Mouse (Mus musculus) gastrocnemius, postnatal 10 days (tissue): ENCODE results near the gene Haus3. TPM values are rescaled to one million over a fixed set of nuclear protein-coding genes. Genes with fewer than 3 reads are reported as not detected.

Experiments used
- DNase-seq: peaks from one replicate; pipeline ENCODE4 v3.0.0; 2021; ENCODE audit warnings: mixed read lengths
- total RNA-seq, 2 experiments: library from RNA; stranded (reverse); gene quantifications; 2 replicates each; pipeline ENCODE4 v1.2.3; 2021

Gene Haus3
- total RNA-seq, 2 experiments from 2014 or later = 5.0 to 5.8 TPM

DNA sequence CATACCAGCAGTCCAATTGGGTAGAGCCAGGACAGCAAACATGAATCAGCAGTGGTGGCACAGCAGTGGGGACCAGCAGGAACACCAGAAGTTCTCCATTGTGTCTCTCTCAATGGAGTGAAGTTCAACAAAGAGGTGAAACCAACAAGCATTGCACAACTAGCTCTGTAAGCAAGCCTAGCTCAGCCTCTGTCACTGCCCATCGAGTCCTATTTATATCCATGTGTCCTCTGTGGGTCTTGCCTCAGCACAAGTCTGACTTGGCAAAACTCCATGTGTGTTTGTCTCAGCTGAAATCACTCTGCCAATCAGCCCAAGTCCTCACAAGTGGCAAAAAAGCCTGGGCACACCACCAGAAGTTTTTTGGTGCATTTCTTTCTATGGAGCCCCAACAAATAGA, 63.6 kb downstream of the Haus3 start:
- DNase-seq = no peak

Other genes with a start within 250 kb of the Haus3 start
- 10 to 100 TPM; 10.5 to 14.5 TPM for gene Nelfa, start 233.1 kb downstream of the Haus3 start, total RNA-seq
- 1 to 10 TPM; 2.5 to 3.2 TPM for gene Gm1673, start 186.1 kb downstream of the Haus3 start, total RNA-seq
- gene Nat8l, start 173.5 kb downstream of the Haus3 start, total RNA-seq = 1 to 10 TPM in 1 of 2 experiments, under 1 TPM in 1; 0.35 to 1.3 TPM
- gene Poln, start 79 bp downstream of the Haus3 start, total RNA-seq = 1 to 10 TPM; 1.2 to 1.8 TPM
- gene Mxd4, start 18.2 kb upstream of the Haus3 start, total RNA-seq = 10 to 100 TPM; 57.0 to 58.8 TPM
- gene Zfyve28, start 118.9 kb upstream of the Haus3 start, total RNA-seq = 1 to 10 TPM; 1.1 to 1.5 TPM
- gene Cfap99, start 119.1 kb upstream of the Haus3 start, total RNA-seq = under 1 TPM in 1 of 2 experiments, not detected in 1; 0.12 TPM
- gene Rnf4, start 166.8 kb upstream of the Haus3 start, total RNA-seq = 10 to 100 TPM; 38.8 to 42.8 TPM
- 10 to 100 TPM; 19.6 to 26.6 TPM for gene Fam193a, start 200.4 kb upstream of the Haus3 start, total RNA-seq